Mouse (Mus musculus) kidney, embryonic 14.5 days (tissue): ENCODE measurements around the gene Tgfb1. TPM values are rescaled to one million over a fixed set of nuclear protein-coding genes. Genes with fewer than 3 reads are reported as not detected.

Experiments used
- ATAC-seq: fragments of 200-750 bp; cut with Nextera tagmentation; 2 replicates; pipeline ENCODE4 v1.8.0; 2017; ENCODE audit warnings: moderate number of reproducible peaks, mild to moderate bottlenecking, moderate TSS enrichment, moderate library complexity; ENCODE audit not compliant: low FRiP score, low TSS enrichment
- H3K27ac ChIP-seq: fragments of 300-500 bp; sonication (generic); 2 replicates; pipeline ENCODE4 v1.5.1; 2014; ENCODE audit warnings: low read depth, mild to moderate bottlenecking, low read length, moderate library complexity, mixed read lengths
- H3K27me3 ChIP-seq: fragments of 300-500 bp; sonication (generic); 2 replicates; pipeline ENCODE4 v1.6.1; 2014; ENCODE audit warnings: mild to moderate bottlenecking, low read length; ENCODE audit not compliant: control insufficient read depth, insufficient read depth
- H3K36me3 ChIP-seq: fragments of 300-500 bp; sonication (generic); 2 replicates; pipeline ENCODE4 v1.6.1; 2014; ENCODE audit warnings: low read length, mixed read lengths; ENCODE audit not compliant: control insufficient read depth, insufficient read depth
- H3K4me1 ChIP-seq: fragments of 300-500 bp; sonication (generic); 2 replicates; pipeline ENCODE4 v1.6.1; 2014; ENCODE audit warnings: low read length, mixed read lengths; ENCODE audit not compliant: control insufficient read depth, insufficient read depth
- H3K4me2 ChIP-seq: fragments of 300-500 bp; sonication (generic); replicated peaks from 2 replicates; pipeline ENCODE4 v1.6.1; 2014; ENCODE audit warnings: low read depth, mild to moderate bottlenecking, low read length
- H3K4me3 ChIP-seq: fragments of 300-500 bp; sonication (generic); 2 replicates; pipeline ENCODE4 v1.5.1; 2014; ENCODE audit warnings: mild to moderate bottlenecking, low read length
- H3K9ac ChIP-seq: fragments of 300-500 bp; sonication (generic); 2 replicates; pipeline ENCODE4 v1.6.1; 2014; ENCODE audit warnings: low read depth, mild to moderate bottlenecking, low read length, moderate library complexity
- H3K9me3 ChIP-seq: fragments of 300-500 bp; sonication (generic); 2 replicates; pipeline ENCODE4 v1.6.1; 2016; ENCODE audit warnings: low read length; ENCODE audit not compliant: control insufficient read depth
- WGBS: fragments of 180-500 bp; shearing (Covaris S2); extraction: QIAGEN DNeasy Blood & Tissue Kit; methylation state at CpG from one replicate; pipeline ENCODE4 v1.1.7; 2014; 5-methylcytosine and 5-hydroxymethylcytosine counted together
- polyA plus RNA-seq: library from polyadenylated mRNA; unstranded; fragments of >200 nt; fragmentation: Nextera tagmentation; extraction: Ambion mirVana; gene quantifications from 2 replicates; pipeline ENCODE4 v1.2.1, GENCODE M21; 2014

The Tgfb1 gene
- polyA plus RNA-seq, 1 experiment from 2014 or later, result 5.1 TPM

DNA sequence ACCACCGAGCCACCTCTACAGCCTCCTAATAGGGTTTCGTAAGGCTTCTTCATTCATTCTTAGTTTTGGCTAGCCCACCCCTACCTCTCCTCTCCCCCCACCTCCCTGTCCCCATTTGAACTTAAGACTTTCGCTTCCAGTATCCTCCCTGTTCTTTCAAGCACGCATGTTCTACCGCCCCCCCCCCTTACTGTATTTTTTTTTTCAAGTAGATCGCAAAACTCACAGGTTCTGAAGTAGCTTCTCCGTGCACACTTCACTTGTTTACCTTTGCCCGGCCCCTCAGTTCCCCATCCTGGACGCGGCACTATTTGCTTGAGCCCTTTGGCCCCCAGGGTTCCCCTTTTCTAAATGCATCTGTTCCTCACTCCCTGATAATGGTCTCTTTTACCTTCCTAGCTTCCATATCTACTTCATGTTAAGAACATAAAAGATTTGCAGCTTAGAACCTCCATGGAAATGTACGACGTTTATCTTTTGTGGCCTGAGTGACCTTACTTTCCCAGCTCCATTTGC, 34.5 kb upstream of the Tgfb1 start:
- Histone ChIP-seq H3K27ac (no peak overlapping the region), H3K4me3 (no peak overlapping the region), H3K4me2 (no peak overlapping the region), H3K27me3 (no peaks in the 10 kb centered on the region), H3K9ac (no peak overlapping the region), H3K36me3 (no peaks in the 10 kb centered on the region; the same call in 1 of the 2 replicates), H3K9me3 (no peaks in the 10 kb centered on the region), H3K4me1 (peaks cover 2% of the 10 kb centered on the region; the same call in 1 of the 2 replicates)
- 83% methylated on average over 12 of the region's 12 CpGs for WGBS
- no peak for ATAC-seq

DNA sequence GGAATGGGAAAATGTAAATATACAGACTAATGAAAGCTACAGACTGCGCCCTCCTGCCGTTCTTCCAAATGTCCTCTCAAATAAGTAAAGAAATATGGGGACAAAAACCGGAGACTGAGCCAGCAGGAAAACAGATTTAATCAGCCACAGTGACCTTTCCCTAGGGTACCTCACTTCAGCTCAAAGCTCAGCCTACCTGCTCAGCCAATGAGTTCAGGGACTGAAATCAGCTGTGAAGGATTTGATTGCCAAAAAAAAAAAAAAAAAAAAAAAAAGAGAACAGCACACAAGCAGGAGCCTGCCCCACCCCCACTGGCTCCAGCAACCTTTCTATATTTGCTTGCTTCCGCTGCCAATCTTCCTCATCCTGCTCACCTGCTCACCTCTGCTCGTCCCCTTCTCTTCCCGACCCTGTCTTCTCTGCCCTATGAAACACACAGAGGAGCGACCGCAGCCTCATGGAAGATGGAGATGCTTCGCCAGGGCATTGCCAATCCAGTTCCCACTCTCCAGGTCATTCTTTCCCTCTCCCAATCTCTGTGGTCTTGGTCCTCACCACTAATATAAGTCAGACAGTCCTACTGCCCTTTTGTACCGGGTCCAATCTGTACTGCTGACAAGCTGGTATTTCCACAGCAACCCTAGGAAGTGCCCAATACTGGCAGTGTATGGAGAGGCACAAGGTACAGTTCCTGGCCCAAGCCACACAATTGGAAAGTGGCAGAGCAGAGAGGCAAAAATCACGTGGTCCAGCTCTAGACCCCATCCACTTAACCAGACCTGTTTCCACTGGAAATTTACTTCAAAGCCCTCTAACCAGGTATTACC, 31.0 kb upstream of the Tgfb1 start:
- Histone ChIP-seq H3K4me1 (peaks cover 10% of the 10 kb centered on the region; the same call in 1 of the 2 replicates), H3K4me2 (no peak overlapping the region), H3K36me3 (no peaks in the 10 kb centered on the region), H3K27me3 (no peaks in the 10 kb centered on the region), H3K4me3 (no peak overlapping the region), H3K9me3 (no peaks in the 10 kb centered on the region), H3K9ac (no peak overlapping the region), H3K27ac (no peak overlapping the region)
- no peak for ATAC-seq
- WGBS, result 86% methylated on average over 11 of the region's 11 CpGs

DNA sequence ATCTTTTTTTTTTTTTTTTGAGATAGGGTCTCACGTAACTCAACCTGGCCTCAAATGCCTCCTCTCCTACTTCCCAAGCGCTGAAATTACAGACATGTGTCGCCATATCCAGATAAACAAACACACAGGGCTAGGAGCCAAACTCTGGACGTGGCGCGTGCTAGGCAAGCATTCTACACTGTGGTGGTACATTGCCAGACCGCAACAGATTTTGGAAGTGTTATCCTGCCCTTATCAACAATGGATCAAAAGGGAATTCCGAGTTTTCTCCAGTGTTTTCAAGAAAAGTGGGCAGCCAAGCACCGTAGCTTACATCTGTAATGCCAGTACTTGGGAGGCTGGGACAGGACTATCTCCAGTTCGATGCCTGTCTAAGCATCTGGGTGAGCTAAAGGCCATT, 29.0 kb upstream of the Tgfb1 start:
- H3K9me3 ChIP-seq, result no peaks in the 10 kb centered on the region
- peaks cover 5% of the 10 kb centered on the region; the same call in 1 of the 2 replicates for H3K36me3 ChIP-seq
- no peaks in the 10 kb centered on the region for H3K27me3 ChIP-seq
- no peak for ATAC-seq
- H3K9ac ChIP-seq, result peak overlapping the region; percentile 74; the same call in 1 of the 2 replicates
- peak overlapping the region; percentile 82 for H3K4me2 ChIP-seq
- no peak overlapping the region for H3K27ac ChIP-seq
- peak overlapping the region; percentile 70 for H3K4me3 ChIP-seq
- 35% methylated on average over 10 of the region's 10 CpGs for WGBS
- peaks cover 10% of the 10 kb centered on the region; the same call in 1 of the 2 replicates for H3K4me1 ChIP-seq

DNA sequence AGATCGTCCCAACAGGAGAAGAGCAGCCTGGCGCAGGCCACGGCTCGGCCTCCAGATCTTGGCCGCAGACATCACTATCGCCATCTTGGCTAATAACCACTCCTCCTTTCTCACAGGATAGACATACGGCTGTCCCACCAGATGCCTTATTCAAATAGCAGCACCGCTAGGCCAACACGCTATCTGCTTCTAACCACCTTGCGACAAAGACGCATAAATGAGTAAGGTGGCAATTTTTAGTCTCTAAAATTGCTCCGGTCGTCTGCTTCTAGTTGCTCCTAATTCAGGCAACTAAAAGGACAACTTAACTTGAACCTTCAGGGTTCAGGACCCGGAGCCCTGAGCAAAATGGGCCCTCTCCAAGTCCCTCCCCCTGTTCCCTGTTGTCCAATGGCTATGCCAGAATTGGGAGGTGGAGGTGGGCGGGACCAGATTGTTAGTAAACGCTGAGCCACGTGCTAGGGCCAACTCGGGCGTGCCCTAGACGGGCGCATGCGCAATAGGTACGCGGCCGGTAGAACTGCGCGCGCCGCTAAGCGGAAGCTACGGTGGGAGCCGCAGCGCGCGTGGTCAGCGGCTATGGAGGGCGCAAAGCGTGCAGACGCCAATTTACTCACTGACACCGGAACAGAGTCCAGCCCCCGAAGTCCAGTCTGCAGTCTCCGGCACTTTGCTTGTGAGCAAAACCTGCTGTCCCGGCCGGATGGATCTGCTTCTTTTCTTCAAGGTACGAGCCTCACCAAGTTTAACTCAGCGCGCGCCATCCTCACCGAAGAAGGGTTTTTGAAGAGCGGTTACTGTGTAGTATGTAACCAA, 27.9 kb upstream of the Tgfb1 start, which contains the start of the genes Bckdha and Exosc5:
TSS of gene Bckdha (minus strand) at position 325 of the 816 bp plus-strand sequence.
TSS of gene Exosc5 (plus strand) at position 508 of the 816 bp plus-strand sequence.
- peak within 1 kb of the TSS; percentile 10; the same call in 1 of the 2 replicates for H3K27ac ChIP-seq
- ATAC-seq, result peak; percentile 99
- H3K27me3 ChIP-seq, result no peaks in the 10 kb centered on the region
- H3K36me3 ChIP-seq, result peaks cover 12% of the 10 kb centered on the region
- H3K4me1 ChIP-seq, result peaks cover 10% of the 10 kb centered on the region; the same call in 1 of the 2 replicates
- WGBS, result 1% methylated on average over 50 of the region's 50 CpGs
- H3K9ac ChIP-seq, result peak within 1 kb of the TSS; percentile 74
- peak within 1 kb of the TSS; percentile 70 for H3K4me3 ChIP-seq
- peak within 1 kb of the TSS; percentile 82 for H3K4me2 ChIP-seq
- H3K9me3 ChIP-seq, result no peaks in the 10 kb centered on the region

DNA sequence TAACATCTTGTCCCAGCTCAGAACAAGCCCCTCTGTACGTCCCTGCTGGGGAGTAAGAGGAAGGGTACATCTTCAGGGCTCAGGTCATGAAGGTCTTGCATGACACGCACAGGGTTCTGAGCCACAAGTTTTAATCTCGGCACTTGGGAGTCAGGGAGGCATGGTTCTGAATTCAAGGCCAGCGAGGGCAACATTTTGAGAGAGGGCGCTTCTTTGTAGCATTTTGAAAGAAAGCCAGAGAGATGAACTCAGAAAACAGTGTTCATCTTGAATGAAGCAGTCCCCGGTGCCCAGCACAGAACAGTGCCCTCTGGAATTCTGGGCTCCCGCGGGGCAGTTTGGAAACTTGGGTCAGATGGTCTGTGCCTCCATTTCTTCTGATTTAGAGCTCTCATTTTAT, 20.4 kb upstream of the Tgfb1 start:
- H3K27ac ChIP-seq, result no peak overlapping the region
- H3K36me3 ChIP-seq, result peaks cover 51% of the 10 kb centered on the region
- H3K9ac ChIP-seq, result no peak overlapping the region
- no peaks in the 10 kb centered on the region for H3K9me3 ChIP-seq
- no peaks in the 10 kb centered on the region for H3K27me3 ChIP-seq
- H3K4me2 ChIP-seq, result no peak overlapping the region
- WGBS, result 92% methylated on average over 8 of the region's 8 CpGs
- no peak for ATAC-seq
- H3K4me3 ChIP-seq, result no peak overlapping the region
- no peaks in the 10 kb centered on the region for H3K4me1 ChIP-seq

DNA sequence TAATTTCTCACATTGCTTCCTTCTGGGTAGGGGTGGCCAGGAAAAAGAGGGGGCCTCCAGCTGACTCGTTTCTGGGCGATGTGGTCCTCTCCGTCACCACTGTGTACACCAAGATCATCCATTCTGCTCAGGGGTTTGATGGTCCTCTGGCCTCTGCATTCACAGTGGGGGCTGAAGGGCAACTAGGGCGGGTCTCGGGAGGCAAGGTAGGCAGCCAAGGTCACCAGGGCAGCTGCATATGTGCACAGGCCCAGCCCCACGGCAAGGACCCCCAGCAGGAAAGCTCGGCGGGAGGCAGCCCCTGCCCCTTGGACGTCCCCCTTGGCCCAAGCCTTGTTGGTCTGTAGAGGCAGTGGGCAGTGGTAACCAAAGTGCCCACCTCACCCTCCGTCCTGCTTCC, 17.6 kb upstream of the Tgfb1 start:
- H3K36me3 ChIP-seq, result peaks cover 37% of the 10 kb centered on the region
- no peak overlapping the region for H3K9ac ChIP-seq
- 89% methylated on average over 10 of the region's 10 CpGs for WGBS
- H3K27me3 ChIP-seq, result peaks cover 8% of the 10 kb centered on the region; the same call in 1 of the 2 replicates
- ATAC-seq, result no peak
- no peak overlapping the region for H3K4me3 ChIP-seq
- no peak overlapping the region for H3K4me2 ChIP-seq
- no peaks in the 10 kb centered on the region for H3K4me1 ChIP-seq
- no peak overlapping the region for H3K27ac ChIP-seq
- H3K9me3 ChIP-seq, result no peaks in the 10 kb centered on the region

DNA sequence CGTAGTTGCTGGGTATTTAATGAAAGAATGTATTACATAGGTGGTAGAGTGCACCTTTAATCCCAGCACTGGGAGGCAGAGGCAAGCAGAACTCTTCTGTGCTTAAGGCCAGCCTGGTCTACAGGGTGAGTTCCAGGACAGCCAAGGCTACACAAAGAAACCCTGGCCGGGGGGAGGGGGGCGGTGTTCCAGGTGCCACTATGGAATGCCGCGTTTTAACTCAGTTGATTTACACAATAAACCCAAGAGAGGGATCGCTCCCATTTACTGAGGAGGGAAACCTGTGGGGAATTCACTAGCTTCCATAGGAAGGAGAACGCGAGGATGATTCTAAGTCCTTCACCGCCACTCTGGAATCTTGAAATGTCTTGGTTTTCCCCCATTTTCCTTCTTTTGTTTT, 17.2 kb upstream of the Tgfb1 start:
- Histone ChIP-seq H3K4me3 (no peak overlapping the region), H3K36me3 (peaks cover 33% of the 10 kb centered on the region), H3K4me2 (no peak overlapping the region), H3K9me3 (no peaks in the 10 kb centered on the region), H3K27ac (no peak overlapping the region), H3K4me1 (no peaks in the 10 kb centered on the region), H3K27me3 (peaks cover 13% of the 10 kb centered on the region; the same call in 1 of the 2 replicates), H3K9ac (no peak overlapping the region)
- no peak for ATAC-seq
- 78% methylated on average over 9 of the region's 9 CpGs for WGBS

DNA sequence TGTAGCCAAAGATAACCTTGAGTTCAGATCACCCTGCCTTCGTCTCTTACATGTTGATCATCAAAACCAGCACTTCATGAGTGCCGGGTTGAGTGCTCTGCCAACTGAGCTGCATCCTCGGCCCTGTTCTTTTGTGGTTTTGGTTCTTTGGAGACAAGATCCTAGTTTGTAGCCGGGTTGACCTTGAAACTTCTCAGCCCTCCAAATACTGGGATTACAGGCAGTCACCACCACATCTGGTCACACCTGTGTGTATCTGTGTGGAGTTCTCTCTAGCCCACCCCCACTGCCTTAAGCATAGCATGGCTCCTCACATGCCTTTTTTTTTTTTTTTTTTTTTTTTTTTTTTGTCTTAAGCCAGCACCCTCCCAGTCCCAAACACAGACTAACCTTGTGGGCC, 16.7 kb upstream of the Tgfb1 start:
- Histone ChIP-seq H3K4me2 (no peak overlapping the region), H3K4me3 (no peak overlapping the region), H3K27ac (no peak overlapping the region), H3K4me1 (peaks cover 5% of the 10 kb centered on the region; the same call in 1 of the 2 replicates), H3K27me3 (peaks cover 17% of the 10 kb centered on the region; the same call in 1 of the 2 replicates), H3K9me3 (no peaks in the 10 kb centered on the region), H3K9ac (no peak overlapping the region), H3K36me3 (peaks cover 30% of the 10 kb centered on the region)
- 88% methylated on average over 4 of the region's 4 CpGs for WGBS
- no peak for ATAC-seq
